Mouse (Mus musculus) embryonic facial prominence, embryonic 11.5 days (tissue): ENCODE measurements around the gene Ksr1. TPM values are rescaled to one million over a fixed set of nuclear protein-coding genes. Genes with fewer than 3 reads are reported as not detected.

ENCODE experiments used
- ATAC-seq: fragments of 200-750 bp; cut with Nextera tagmentation; replicated peaks from 2 replicates; pipeline ENCODE4 v1.8.0; 2017; ENCODE audit warnings: low read depth; ENCODE audit not compliant: insufficient number of reproducible peaks, low FRiP score, low TSS enrichment
- DNase-seq: peaks from one replicate; pipeline ENCODE4 v3.0.0-alpha.2; 2015; ENCODE audit warnings: low spot score
- H3K27ac ChIP-seq: fragments of 300-500 bp; sonication (generic); replicated peaks from 2 replicates; pipeline ENCODE4 v1.5.1; 2014; ENCODE audit warnings: mild to moderate bottlenecking, low read depth, low read length, control low read depth
- H3K27me3 ChIP-seq: fragments of 300-500 bp; sonication (generic); 2 replicates; pipeline ENCODE4 v1.6.1; 2014; ENCODE audit warnings: mild to moderate bottlenecking, low read length, moderate library complexity, mixed read lengths; ENCODE audit not compliant: control insufficient read depth, insufficient read depth
- H3K36me3 ChIP-seq: fragments of 300-500 bp; sonication (generic); replicated peaks from 2 replicates; pipeline ENCODE4 v1.6.1; 2014; ENCODE audit warnings: low read depth, mild to moderate bottlenecking, low read length, moderate library complexity, mixed read lengths; ENCODE audit not compliant: control insufficient read depth, insufficient read depth
- H3K4me1 ChIP-seq: fragments of 300-500 bp; sonication (generic); 2 replicates; pipeline ENCODE4 v1.6.1; 2014; ENCODE audit warnings: low read length, mixed read lengths; ENCODE audit not compliant: control insufficient read depth, insufficient read depth
- H3K4me2 ChIP-seq: fragments of 300-500 bp; sonication (generic); 2 replicates; pipeline ENCODE4 v1.6.1; 2014; ENCODE audit warnings: low read depth, mild to moderate bottlenecking, control low read depth, low read length, moderate library complexity
- H3K4me3 ChIP-seq: fragments of 300-500 bp; sonication (generic); 2 replicates; pipeline ENCODE4 v1.5.1; 2014; ENCODE audit warnings: low read depth, low read length, control low read depth
- H3K9ac ChIP-seq: fragments of 300-500 bp; sonication (generic); replicated peaks from 2 replicates; pipeline ENCODE4 v1.6.1; 2014; ENCODE audit warnings: mild to moderate bottlenecking, control low read depth, low read length
- H3K9me3 ChIP-seq: fragments of 300-500 bp; sonication (generic); replicated peaks from 2 replicates; pipeline ENCODE4 v1.6.1; 2016; ENCODE audit warnings: mild to moderate bottlenecking, low read length, inconsistent platforms, mixed read lengths; ENCODE audit not compliant: control insufficient read depth
- WGBS: fragments of 180-500 bp; shearing (Covaris S2); extraction: QIAGEN DNeasy Blood & Tissue Kit; methylation state at CpG from one replicate; pipeline ENCODE4 v1.1.7; 2014; 5-methylcytosine and 5-hydroxymethylcytosine counted together
- polyA plus RNA-seq: library from polyadenylated mRNA; unstranded; fragments of >200 nt; fragmentation: Nextera tagmentation; extraction: Ambion mirVana; gene quantifications from 2 replicates; pipeline ENCODE4 v1.2.1, GENCODE M21; 2014

Gene Ksr1
- polyA plus RNA-seq, 1 experiment from 2014 or later: 2.9 TPM

- no peaks in the 10 kb centered on the region for H3K27me3 ChIP-seq
- H3K9ac ChIP-seq: no peak overlapping the region
- no peak overlapping the region for H3K4me3 ChIP-seq
- H3K4me2 ChIP-seq: no peak overlapping the region
- ATAC-seq: no peak
- H3K36me3 ChIP-seq: no peaks in the 10 kb centered on the region
- DNase-seq: no peak
- H3K4me1 ChIP-seq: no peaks in the 10 kb centered on the region; the same call in 1 of the 2 replicates
- no peaks in the 10 kb centered on the region for H3K9me3 ChIP-seq
- no peak overlapping the region for H3K27ac ChIP-seq
- 73% methylated on average over 8 of the region's 8 CpGs for WGBS
Measured at GRCm38 (mm10) chr11:79115659-79116058, 30.5 kb downstream of the Ksr1 start.

GRCm38 (mm10) chr11:79114061-79114460 lies 32.1 kb downstream of the Ksr1 start:
- Histone ChIP-seq H3K9me3 (no peaks in the 10 kb centered on the region), H3K4me2 (no peak overlapping the region), H3K4me1 (no peaks in the 10 kb centered on the region; the same call in 1 of the 2 replicates), H3K36me3 (no peaks in the 10 kb centered on the region), H3K4me3 (no peak overlapping the region), H3K27ac (no peak overlapping the region), H3K27me3 (no peaks in the 10 kb centered on the region), H3K9ac (no peak overlapping the region)
- ATAC-seq (no peak), DNase-seq (no peak)
- WGBS: 66% methylated on average over 6 of the region's 6 CpGs

GRCm38 (mm10) chr11:79113397-79113796 lies 32.8 kb downstream of the Ksr1 start:
- ATAC-seq (no peak), DNase-seq (no peak)
- no peak overlapping the region for H3K9ac ChIP-seq
- H3K27me3 ChIP-seq: no peaks in the 10 kb centered on the region
- 83% methylated on average over 4 of the region's 4 CpGs for WGBS
- no peak overlapping the region for H3K27ac ChIP-seq
- no peak overlapping the region for H3K4me3 ChIP-seq
- H3K36me3 ChIP-seq: no peaks in the 10 kb centered on the region
- no peaks in the 10 kb centered on the region; the same call in 1 of the 2 replicates for H3K4me1 ChIP-seq
- H3K9me3 ChIP-seq: no peaks in the 10 kb centered on the region
- H3K4me2 ChIP-seq: no peak overlapping the region

GRCm38 (mm10) chr11:79112559-79113302 lies 33.5 kb downstream of the Ksr1 start:
- WGBS: 82% methylated on average over 19 of the region's 19 CpGs

GRCm38 (mm10) chr11:79111864-79112558 lies 34.2 kb downstream of the Ksr1 start:
- no peak for DNase-seq
- Histone ChIP-seq H3K4me3 (no peak overlapping the region), H3K36me3 (no peaks in the 10 kb centered on the region), H3K27ac (no peak overlapping the region), H3K27me3 (no peaks in the 10 kb centered on the region), H3K4me1 (no peaks in the 10 kb centered on the region; the same call in 1 of the 2 replicates), H3K9ac (no peak overlapping the region), H3K4me2 (no peak overlapping the region), H3K9me3 (no peaks in the 10 kb centered on the region)
- 87% methylated on average over 10 of the region's 10 CpGs for WGBS
- no peak for ATAC-seq

More at GRCm38 (mm10) chr11:79112559-79113302, 33.5 kb downstream of the Ksr1 start:
- H3K4me1 ChIP-seq: no peaks in the 10 kb centered on the region; the same call in 1 of the 2 replicates
- no peak overlapping the region for H3K4me3 ChIP-seq
- H3K36me3 ChIP-seq: no peaks in the 10 kb centered on the region
- no peak for ATAC-seq
- no peaks in the 10 kb centered on the region for H3K27me3 ChIP-seq
- no peak overlapping the region for H3K4me2 ChIP-seq
- DNase-seq: no peak
- no peak overlapping the region for H3K9ac ChIP-seq
- H3K9me3 ChIP-seq: no peaks in the 10 kb centered on the region
- H3K27ac ChIP-seq: no peak overlapping the region

GRCm38 (mm10) chr11:79110446-79110845 lies 35.8 kb downstream of the Ksr1 start:
- no peaks in the 10 kb centered on the region for H3K27me3 ChIP-seq
- no peaks in the 10 kb centered on the region for H3K9me3 ChIP-seq
- no peak overlapping the region for H3K4me3 ChIP-seq
- WGBS: 81% methylated on average over 4 of the region's 4 CpGs
- no peaks in the 10 kb centered on the region for H3K4me1 ChIP-seq
- H3K9ac ChIP-seq: no peak overlapping the region
- no peak for ATAC-seq
- no peak overlapping the region for H3K27ac ChIP-seq
- no peaks in the 10 kb centered on the region for H3K36me3 ChIP-seq
- H3K4me2 ChIP-seq: no peak overlapping the region
- no peak for DNase-seq

GRCm38 (mm10) chr11:79107934-79108333 lies 38.3 kb downstream of the Ksr1 start:
- Histone ChIP-seq H3K36me3 (no peaks in the 10 kb centered on the region), H3K4me1 (no peaks in the 10 kb centered on the region), H3K27me3 (no peaks in the 10 kb centered on the region), H3K9ac (no peak overlapping the region), H3K27ac (no peak overlapping the region), H3K4me3 (no peak overlapping the region), H3K4me2 (no peak overlapping the region), H3K9me3 (no peaks in the 10 kb centered on the region)
- DNase-seq (no peak), ATAC-seq (no peak)
- WGBS: 92% methylated on average over 11 of the region's 11 CpGs

GRCm38 (mm10) chr11:79104998-79105397 lies 41.2 kb downstream of the Ksr1 start:
- no peak for DNase-seq
- H3K4me2 ChIP-seq: no peak overlapping the region
- no peak overlapping the region for H3K9ac ChIP-seq
- H3K4me3 ChIP-seq: no peak overlapping the region
- no peaks in the 10 kb centered on the region for H3K9me3 ChIP-seq
- ATAC-seq: no peak
- no peaks in the 10 kb centered on the region for H3K4me1 ChIP-seq
- no peaks in the 10 kb centered on the region for H3K27me3 ChIP-seq
- H3K27ac ChIP-seq: no peak overlapping the region
- H3K36me3 ChIP-seq: no peaks in the 10 kb centered on the region
- 86% methylated on average over 6 of the region's 6 CpGs for WGBS
